Mouse (Mus musculus) CH12.LX (cell line): ENCODE results near the gene Prr5.

Source experiments
- MAX ChIP-seq: IDR thresholded peaks from 2 replicates; pipeline ENCODE4 v1.6.1; 2011; ENCODE audit warnings: low read length, improper control_type of control experiment
- POLR2A ChIP-seq: IDR thresholded peaks from 2 replicates; pipeline ENCODE4 v1.6.1; 2011; ENCODE audit warnings: low read depth, mild to moderate bottlenecking, improper control_type of control experiment, low read length

GRCm38 (mm10) chr15:84698189-84698588 lies 28.8 kb downstream of the Prr5 start:
- TF ChIP-seq POLR2A, result no peak
- TF ChIP-seq MAX, result no peak
